Mouse (Mus musculus) thymus, adult 2 months (tissue): ENCODE data around the gene Eef1a1.

ENCODE experiments used
- CTCF ChIP-seq: fragments of 200-500 bp; IDR thresholded peaks from 2 replicates; pipeline ENCODE4 v1.5.1; 2012; ENCODE audit warnings: mild to moderate bottlenecking, control low read depth, low read length, moderate library complexity, borderline replicate concordance; ENCODE audit not compliant: control insufficient read depth, poor library complexity, insufficient read depth; ENCODE audit errors: extremely low read depth
- POLR2A ChIP-seq: fragments of 200-500 bp; IDR thresholded peaks from 2 replicates; pipeline ENCODE4 v1.6.1; 2012; ENCODE audit warnings: mild to moderate bottlenecking, low read length, control low read depth, moderate library complexity; ENCODE audit not compliant: control insufficient read depth, poor library complexity, insufficient read depth; ENCODE audit errors: extremely low read depth

GRCm38 (mm10) chr9:78451382-78451781, 37.6 kb downstream of the Eef1a1 start:
- TF ChIP-seq CTCF = no peak
- no peak for TF ChIP-seq POLR2A
